Mouse (Mus musculus): ENCODE data around the gene Cacna1i. TPM values are rescaled to one million over a fixed set of nuclear protein-coding genes. Genes with fewer than 3 reads are reported as not detected.

Gene Cacna1i
- polyA plus RNA-seq, 1 experiment from 2014 or later: 0.08 TPM

- Histone ChIP-seq H3K27ac (replicated peaks) (no peak overlapping the region), H3K27me3 (no peaks in the 10 kb centered on the region), H3K36me3 (no peaks in the 10 kb centered on the region), H3K4me2 (replicated peaks) (no peak overlapping the region), H3K4me1 (no peaks in the 10 kb centered on the region), H3K4me3 (no peak overlapping the region), H3K9me3 (no peaks in the 10 kb centered on the region), H3K9ac (replicated peaks) (no peak overlapping the region)
- ATAC-seq (ENCODE audit: low FRiP score, low read depth): no peak
- 48% methylated on average over 10 of the region's 10 CpGs for WGBS
These were observed 56.0 kb downstream of the Cacna1i start for GRCm38 (mm10) chr15:80343031-80343430.

DNA sequence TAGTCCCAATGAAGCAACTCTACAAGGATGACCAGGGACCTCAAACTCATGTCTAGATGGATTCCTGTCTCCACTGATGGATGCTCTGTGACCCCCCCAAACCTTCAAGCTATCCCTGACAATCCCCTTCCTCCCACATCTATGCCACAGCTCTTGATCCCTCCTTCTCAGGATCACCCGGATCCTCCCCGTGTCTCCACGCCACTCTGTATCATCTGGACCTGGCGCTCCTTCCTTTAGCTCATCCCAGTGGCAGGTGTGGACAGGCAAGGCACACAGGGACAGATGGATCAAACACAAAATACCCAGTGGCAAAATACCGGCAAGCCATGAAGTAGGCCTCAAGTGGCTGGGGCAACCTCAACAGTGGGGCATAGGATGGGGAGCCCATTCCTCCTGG, 56.7 kb downstream of the Cacna1i start:
- H3K36me3 ChIP-seq: no peaks in the 10 kb centered on the region
- no peak overlapping the region for H3K4me2 ChIP-seq (replicated peaks)
- no peaks in the 10 kb centered on the region for H3K4me1 ChIP-seq
- no peak for ATAC-seq (ENCODE audit: low FRiP score, low read depth)
- no peak overlapping the region for H3K4me3 ChIP-seq
- 94% methylated on average over 5 of the region's 5 CpGs for WGBS
- no peak overlapping the region for H3K27ac ChIP-seq (replicated peaks)
- H3K9ac ChIP-seq (replicated peaks): no peak overlapping the region
- H3K9me3 ChIP-seq: no peaks in the 10 kb centered on the region
- H3K27me3 ChIP-seq: no peaks in the 10 kb centered on the region

- Histone ChIP-seq H3K9me3 (no peaks in the 10 kb centered on the region), H3K4me2 (replicated peaks) (no peak overlapping the region), H3K36me3 (no peaks in the 10 kb centered on the region), H3K9ac (replicated peaks) (no peak overlapping the region), H3K27ac (replicated peaks) (no peak overlapping the region), H3K4me1 (no peaks in the 10 kb centered on the region), H3K27me3 (no peaks in the 10 kb centered on the region), H3K4me3 (no peak overlapping the region)
- ATAC-seq (ENCODE audit: low FRiP score, low read depth): no peak
- WGBS: 79% methylated on average over 7 of the region's 7 CpGs
These were observed 59.5 kb downstream of the Cacna1i start for GRCm38 (mm10) chr15:80346510-80346909.

DNA sequence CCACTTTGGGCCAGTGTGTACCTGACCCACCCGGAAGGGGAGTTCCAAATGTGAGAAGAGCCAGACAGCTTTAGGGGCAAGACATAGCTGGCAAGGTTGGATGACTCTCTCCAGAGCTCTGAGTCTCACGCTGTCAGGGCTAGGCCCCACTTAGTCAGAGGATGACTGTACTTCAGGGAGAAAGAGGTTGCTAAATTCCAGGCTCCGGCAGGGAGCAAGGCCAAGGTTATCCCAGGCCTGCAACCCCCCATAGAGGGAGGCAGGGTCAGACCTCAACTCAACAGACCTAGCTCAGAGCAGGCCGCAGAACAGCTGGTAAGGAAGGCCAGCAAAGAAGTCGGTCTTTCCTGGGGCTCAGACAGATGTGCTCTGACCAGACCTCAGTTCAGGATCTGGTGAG, 63.4 kb downstream of the Cacna1i start:
- H3K27ac ChIP-seq (replicated peaks): no peak overlapping the region
- 69% methylated on average over 5 of the region's 5 CpGs for WGBS

DNA sequence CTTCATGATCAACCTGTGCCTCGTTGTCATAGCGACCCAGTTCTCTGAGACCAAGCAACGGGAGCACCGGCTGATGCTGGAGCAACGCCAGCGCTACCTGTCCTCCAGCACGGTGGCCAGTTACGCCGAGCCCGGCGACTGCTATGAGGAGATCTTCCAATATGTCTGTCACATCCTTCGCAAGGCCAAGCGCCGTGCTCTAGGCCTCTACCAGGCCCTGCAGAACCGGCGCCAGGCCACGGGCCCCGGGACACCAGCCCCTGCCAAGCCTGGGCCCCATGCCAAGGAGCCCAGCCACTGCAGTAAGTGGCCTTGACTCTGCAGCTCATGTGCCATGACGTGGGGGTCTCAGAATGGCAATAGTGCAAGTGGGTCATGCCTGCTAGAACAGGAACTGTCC, 71.8 kb downstream of the Cacna1i start:
- Histone ChIP-seq H3K4me1 (peaks cover 7% of the 10 kb centered on the region; the same call in 1 of the 2 replicates), H3K27ac (replicated peaks) (no peak overlapping the region), H3K4me3 (no peak overlapping the region), H3K36me3 (no peaks in the 10 kb centered on the region), H3K4me2 (replicated peaks) (no peak overlapping the region), H3K9me3 (no peaks in the 10 kb centered on the region), H3K9ac (replicated peaks) (no peak overlapping the region), H3K27me3 (no peaks in the 10 kb centered on the region)
- WGBS: 89% methylated on average over 19 of the region's 19 CpGs
- no peak for ATAC-seq (ENCODE audit: low FRiP score, low read depth)

More for the DNA sequence above, 63.4 kb downstream of the Cacna1i start:
- Histone ChIP-seq H3K9me3 (no peaks in the 10 kb centered on the region), H3K4me2 (replicated peaks) (no peak overlapping the region), H3K4me1 (no peaks in the 10 kb centered on the region), H3K4me3 (no peak overlapping the region), H3K9ac (replicated peaks) (no peak overlapping the region), H3K36me3 (no peaks in the 10 kb centered on the region), H3K27me3 (no peaks in the 10 kb centered on the region)
- no peak for ATAC-seq (ENCODE audit: low FRiP score, low read depth)

- Histone ChIP-seq H3K27ac (replicated peaks) (no peak overlapping the region), H3K27me3 (no peaks in the 10 kb centered on the region)
These were observed 74.9 kb downstream of the Cacna1i start for GRCm38 (mm10) chr15:80361780-80362508.

DNA sequence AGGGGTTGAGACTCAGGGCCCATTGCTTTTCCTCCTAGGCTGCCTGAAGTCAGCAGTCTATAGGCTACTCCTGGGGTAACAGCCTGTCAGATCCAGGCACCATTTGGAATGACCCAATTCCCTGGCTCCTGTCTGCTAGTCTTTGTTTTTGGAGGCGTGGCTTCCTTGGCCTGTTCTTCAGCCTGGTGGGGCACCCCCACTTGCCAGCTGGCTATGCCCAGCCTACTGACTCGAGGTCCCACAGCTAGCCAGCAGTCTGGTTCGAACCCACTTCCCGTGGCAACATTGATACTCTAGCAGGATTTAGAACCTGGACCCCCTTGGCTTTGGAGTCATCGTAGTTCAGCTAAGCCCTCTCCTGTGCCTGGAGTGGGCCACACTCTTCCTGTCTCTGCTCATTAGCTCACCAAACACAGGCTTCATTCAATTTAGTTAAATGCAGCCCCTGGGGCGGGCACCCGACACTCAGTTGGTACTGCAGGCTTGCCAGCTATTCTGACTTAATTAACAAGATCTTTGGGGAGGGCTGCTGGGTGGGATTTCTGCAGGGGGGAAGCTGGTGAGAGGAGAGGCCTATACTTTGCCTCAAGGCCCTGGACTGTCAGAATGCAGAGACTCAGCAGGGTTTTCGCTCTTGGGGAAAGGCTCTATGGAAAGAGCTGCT, 75.6 kb downstream of the Cacna1i start:
- no peaks in the 10 kb centered on the region for H3K9me3 ChIP-seq
- no peak for ATAC-seq (ENCODE audit: low FRiP score, low read depth)
- no peak overlapping the region for H3K4me2 ChIP-seq (replicated peaks)
- 76% methylated on average over 8 of the region's 8 CpGs for WGBS
- peaks cover 15% of the 10 kb centered on the region for H3K4me1 ChIP-seq
- no peak overlapping the region for H3K27ac ChIP-seq (replicated peaks)
- no peak overlapping the region for H3K9ac ChIP-seq (replicated peaks)
- H3K4me3 ChIP-seq: no peak overlapping the region
- no peaks in the 10 kb centered on the region for H3K27me3 ChIP-seq
- no peaks in the 10 kb centered on the region for H3K36me3 ChIP-seq

More at GRCm38 (mm10) chr15:80361780-80362508, 74.9 kb downstream of the Cacna1i start:
- Histone ChIP-seq H3K9me3 (no peaks in the 10 kb centered on the region), H3K4me2 (replicated peaks) (no peak overlapping the region), H3K9ac (replicated peaks) (no peak overlapping the region), H3K4me1 (peaks cover 12% of the 10 kb centered on the region), H3K4me3 (no peak overlapping the region), H3K36me3 (no peaks in the 10 kb centered on the region)
- 91% methylated on average over 15 of the region's 15 CpGs for WGBS
- ATAC-seq (ENCODE audit: low FRiP score, low read depth): no peak

- no peak for ATAC-seq (ENCODE audit: low FRiP score, low read depth)
- H3K9me3 ChIP-seq: no peaks in the 10 kb centered on the region
- WGBS: 72% methylated on average over 13 of the region's 13 CpGs
These were observed 77.0 kb downstream of the Cacna1i start for GRCm38 (mm10) chr15:80363821-80364715.

DNA sequence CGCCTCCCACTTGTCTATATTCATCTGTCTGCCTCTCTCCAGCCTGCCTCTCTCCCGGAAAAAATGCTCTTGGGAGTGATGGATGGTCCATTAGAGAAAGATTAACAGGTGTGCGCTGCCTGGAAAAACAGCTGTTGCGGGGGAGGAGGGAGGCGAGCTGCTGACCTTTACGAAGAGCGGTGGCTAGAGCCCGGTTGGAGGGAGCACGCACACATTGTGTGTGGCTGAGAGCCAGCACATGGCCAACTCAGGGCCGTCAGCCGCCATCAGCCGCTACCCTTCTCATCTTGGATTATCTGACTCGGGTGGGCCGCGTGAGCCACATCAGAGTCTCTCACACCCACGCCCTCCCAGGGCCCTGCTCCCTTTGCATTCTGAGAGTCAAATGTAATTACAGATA, 79.9 kb downstream of the Cacna1i start:
- Histone ChIP-seq H3K9me3 (no peaks in the 10 kb centered on the region), H3K9ac (replicated peaks) (no peak overlapping the region), H3K4me2 (replicated peaks) (no peak overlapping the region), H3K27me3 (no peaks in the 10 kb centered on the region), H3K27ac (replicated peaks) (no peak overlapping the region; the same call in 1 of the 2 replicates), H3K4me1 (peaks cover 15% of the 10 kb centered on the region), H3K36me3 (no peaks in the 10 kb centered on the region), H3K4me3 (no peak overlapping the region)
- 35% methylated on average over 16 of the region's 16 CpGs for WGBS
- ATAC-seq (ENCODE audit: low FRiP score, low read depth): no peak; the same call in 1 of the 2 replicates

More at GRCm38 (mm10) chr15:80363821-80364715, 77.0 kb downstream of the Cacna1i start:
- Histone ChIP-seq H3K27ac (replicated peaks) (no peak overlapping the region), H3K4me1 (peaks cover 15% of the 10 kb centered on the region), H3K9ac (replicated peaks) (no peak overlapping the region), H3K4me3 (no peak overlapping the region), H3K27me3 (no peaks in the 10 kb centered on the region), H3K4me2 (replicated peaks) (no peak overlapping the region), H3K36me3 (no peaks in the 10 kb centered on the region)

DNA sequence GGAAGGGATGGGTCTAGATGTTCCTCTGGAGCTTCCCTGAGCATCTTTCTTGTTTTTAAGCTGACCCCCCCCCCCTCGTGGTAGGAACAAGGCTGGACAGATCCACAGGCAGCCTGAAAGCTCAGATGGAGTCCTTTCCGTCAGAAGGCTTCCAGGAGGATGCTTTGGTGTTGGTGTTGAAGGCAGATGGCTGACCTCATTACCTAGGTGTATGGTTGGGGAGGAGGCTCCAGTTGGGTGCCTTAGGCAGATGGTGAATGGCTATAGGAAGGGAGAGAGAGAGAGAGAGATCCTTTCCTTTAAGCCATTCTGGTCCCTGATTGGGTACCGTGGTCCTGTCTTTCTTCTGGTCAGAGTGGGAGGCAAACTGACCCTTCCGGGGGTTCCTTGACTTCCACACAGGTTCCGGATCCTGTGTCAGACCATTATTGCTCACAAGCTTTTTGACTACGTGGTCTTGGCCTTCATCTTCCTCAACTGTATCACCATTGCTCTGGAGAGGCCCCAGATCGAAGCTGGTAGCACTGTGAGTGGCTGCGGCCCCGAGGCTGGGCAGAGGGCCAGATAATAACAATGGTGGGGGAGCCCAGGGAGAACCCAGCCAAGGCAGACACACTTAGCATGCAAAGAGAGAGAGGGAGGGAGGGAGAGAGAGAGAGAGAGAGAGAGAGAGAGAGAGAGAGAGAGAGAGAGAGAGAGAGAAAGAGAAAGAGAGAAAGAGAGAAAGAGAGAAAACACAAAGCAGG, 86.4 kb downstream of the Cacna1i start:
- 77% methylated on average over 9 of the region's 9 CpGs for WGBS

GRCm38 (mm10) chr15:80374854-80375253, 87.8 kb downstream of the Cacna1i start:
- H3K9ac ChIP-seq (replicated peaks): no peak overlapping the region
- no peak for ATAC-seq (ENCODE audit: low FRiP score, low read depth)
- no peaks in the 10 kb centered on the region for H3K36me3 ChIP-seq
- no peaks in the 10 kb centered on the region for H3K27me3 ChIP-seq
- H3K4me3 ChIP-seq: no peak overlapping the region
- H3K9me3 ChIP-seq: no peaks in the 10 kb centered on the region
- peaks cover 4% of the 10 kb centered on the region; the same call in 1 of the 2 replicates for H3K4me1 ChIP-seq
- WGBS: 63% methylated on average over 5 of the region's 5 CpGs
- H3K27ac ChIP-seq (replicated peaks): no peak overlapping the region
- no peak overlapping the region for H3K4me2 ChIP-seq (replicated peaks)

More for the DNA sequence above, 86.4 kb downstream of the Cacna1i start:
- no peak overlapping the region for H3K4me3 ChIP-seq
- no peak overlapping the region for H3K9ac ChIP-seq (replicated peaks)
- H3K36me3 ChIP-seq: no peaks in the 10 kb centered on the region
- H3K4me1 ChIP-seq: peaks cover 4% of the 10 kb centered on the region; the same call in 1 of the 2 replicates
- H3K4me2 ChIP-seq (replicated peaks): no peak overlapping the region
- H3K27ac ChIP-seq (replicated peaks): no peak overlapping the region
- no peaks in the 10 kb centered on the region for H3K27me3 ChIP-seq
- no peaks in the 10 kb centered on the region for H3K9me3 ChIP-seq
- ATAC-seq (ENCODE audit: low FRiP score, low read depth): no peak
